Mouse (Mus musculus): ENCODE measurements around the gene Tmem237. TPM values are rescaled to one million over a fixed set of nuclear protein-coding genes. Genes with fewer than 3 reads are reported as not detected.

Tmem237 gene
- polyA plus RNA-seq (2014; fragmentation: Illumina TruSeq; extraction: RNeasy Lipid Tissue Mini Kit (QIAGEN cat#74804); ENCODE audit: low replicate concordance), result 4.9 TPM

DNA sequence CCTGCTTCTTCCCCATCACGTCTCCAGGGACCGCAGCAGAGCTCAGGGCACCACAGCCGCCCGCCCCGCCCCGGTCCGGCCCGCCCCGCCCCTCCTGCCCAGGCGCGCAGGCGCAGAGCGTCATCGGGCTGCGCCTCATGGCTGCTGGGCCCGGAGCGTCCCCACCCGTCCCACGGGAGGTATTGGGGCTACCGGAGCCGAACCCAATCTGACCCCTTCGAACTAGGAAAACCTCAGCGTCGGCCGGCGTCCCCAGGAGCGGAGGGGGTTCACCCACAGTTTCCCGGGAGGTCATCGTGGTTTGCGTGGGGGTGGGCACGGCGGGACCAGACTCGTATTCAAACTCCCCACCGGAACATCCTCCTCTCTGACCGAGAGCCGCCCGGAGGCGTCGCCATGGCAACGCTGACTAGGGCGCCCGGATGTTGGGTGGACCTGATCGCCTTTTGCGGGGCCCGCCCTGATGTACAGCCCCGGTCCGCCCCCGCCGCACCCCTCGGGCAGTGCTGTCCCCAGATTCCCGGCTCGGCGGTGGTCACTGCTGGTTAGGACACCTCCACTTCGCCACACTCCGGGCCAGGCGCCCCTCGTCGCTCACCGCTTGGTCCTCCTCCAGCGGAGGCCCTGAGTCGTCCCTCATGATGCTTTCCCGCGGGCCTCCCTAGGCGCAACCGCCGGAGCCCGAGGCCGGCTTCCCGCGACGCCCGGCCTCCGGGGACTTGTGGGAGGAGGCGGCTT lies at the start of gene Tmem237:
Gene Tmem237, minus strand, starts transcription at position 689 of the 738 bp plus-strand sequence.

GRCm38 (mm10) chr1:59163030-59163461 lies 42.8 kb upstream of the Tmem237 start, which contains the start of gene Mpp4:
Gene Mpp4 (minus strand): TSS chr1:59163389.

DNA sequence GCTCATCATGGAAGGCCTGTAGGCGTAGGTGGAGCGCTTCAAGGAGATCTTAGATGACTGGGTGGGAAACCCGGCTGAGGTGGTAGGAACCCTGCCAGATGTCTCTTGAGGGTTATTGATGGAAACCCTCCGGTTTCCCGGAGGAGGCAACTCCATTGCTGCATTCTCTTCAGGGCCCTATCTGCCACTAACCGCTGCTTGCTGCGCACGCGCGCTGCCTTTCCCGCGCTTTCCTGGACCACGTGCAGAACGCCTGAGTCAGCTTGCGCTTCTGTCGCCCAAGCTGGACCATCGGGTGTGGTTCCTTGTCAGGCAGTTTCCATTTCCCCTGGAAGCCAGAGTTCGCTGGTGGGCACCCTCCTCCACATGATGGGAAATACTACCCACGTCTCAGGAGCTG lies 25.5 kb downstream of the Tmem237 start, which contains the start of gene C2cd6:
Gene C2cd6, minus strand, starts transcription at position 196 of the 400 bp plus-strand sequence.

Other genes with a start within 250 kb of the Tmem237 start
- 28.3 TPM for gene Trak2, start 147.0 kb downstream of the Tmem237 start, polyA plus RNA-seq (2014; fragmentation: Illumina TruSeq; extraction: RNeasy Lipid Tissue Mini Kit (QIAGEN cat#74804); ENCODE audit: low replicate concordance)
- 39.5 TPM for gene Stradb, start 146.9 kb downstream of the Tmem237 start, polyA plus RNA-seq (2014; fragmentation: Illumina TruSeq; extraction: RNeasy Lipid Tissue Mini Kit (QIAGEN cat#74804); ENCODE audit: low replicate concordance)
- not detected for gene C2cd6, start 25.5 kb downstream of the Tmem237 start, polyA plus RNA-seq (2014; fragmentation: Illumina TruSeq; extraction: RNeasy Lipid Tissue Mini Kit (QIAGEN cat#74804); ENCODE audit: low replicate concordance)
- 2.5 TPM for gene Mpp4, start 43.0 kb upstream of the Tmem237 start, polyA plus RNA-seq (2014; fragmentation: Illumina TruSeq; extraction: RNeasy Lipid Tissue Mini Kit (QIAGEN cat#74804); ENCODE audit: low replicate concordance)
- gene Als2, start 116.8 kb upstream of the Tmem237 start, polyA plus RNA-seq (2014; fragmentation: Illumina TruSeq; extraction: RNeasy Lipid Tissue Mini Kit (QIAGEN cat#74804); ENCODE audit: low replicate concordance), result 21.9 TPM
- not detected for gene Cdk15, start 136.5 kb upstream of the Tmem237 start, polyA plus RNA-seq (2014; fragmentation: Illumina TruSeq; extraction: RNeasy Lipid Tissue Mini Kit (QIAGEN cat#74804); ENCODE audit: low replicate concordance)

Measured in small intestine, adult 10 weeks (tissue).